Mouse (Mus musculus) liver, postnatal 0 days (tissue): Measurements from ENCODE around the gene Cnst.

Experiments
- CTCF ChIP-seq: sonication (generic); IDR thresholded peaks from 2 replicates; pipeline ENCODE4 v1.5.1; 2016; ENCODE audit warnings: antibody characterized with exemption, low read depth
- EP300 ChIP-seq: IDR thresholded peaks from 2 replicates; pipeline ENCODE4 v1.6.1; 2016; ENCODE audit warnings: antibody characterized with exemption, low read depth, mild to moderate bottlenecking

GRCm38 (mm10) chr1:179539054-179539453 lies 7.1 kb upstream of the Cnst start:
- TF ChIP-seq CTCF (no peak), EP300 (no peak)
